Mouse (Mus musculus) adrenal gland, postnatal 36 days (tissue): ENCODE results near the gene Bmp7. TPM values are rescaled to one million over a fixed set of nuclear protein-coding genes. Genes with fewer than 3 reads are reported as not detected.

Source experiments
- DNase-seq, 2 experiments: peaks; one replicate each; pipeline ENCODE4 v3.0.0; 2021; ENCODE audit warnings: mixed read lengths in 1 of 2
- total RNA-seq, 2 experiments: library from RNA; stranded (reverse); gene quantifications; 2 replicates each; pipeline ENCODE4 v1.2.3; 2021

Bmp7 gene
- total RNA-seq, 2 experiments from 2014 or later, result 30.1 to 68.2 TPM

- no peak for DNase-seq
These were observed 30.7 kb downstream of the Bmp7 start for GRCm38 (mm10) chr2:172909463-172909862.

GRCm38 (mm10) chr2:172906146-172906545 lies 34.0 kb downstream of the Bmp7 start:
- DNase-seq, result no peak

GRCm38 (mm10) chr2:172905057-172905456 lies 35.1 kb downstream of the Bmp7 start:
- DNase-seq, result no peak

GRCm38 (mm10) chr2:172904614-172905013 lies 35.5 kb downstream of the Bmp7 start:
- peak; percentile 50 to 55 for DNase-seq

- no peak for DNase-seq
These were observed 36.6 kb downstream of the Bmp7 start for GRCm38 (mm10) chr2:172903523-172903922.

GRCm38 (mm10) chr2:172900954-172901701 lies 39.0 kb downstream of the Bmp7 start:
- no peak for DNase-seq

GRCm38 (mm10) chr2:172889756-172890443 lies 50.2 kb downstream of the Bmp7 start:
- peak; percentile 25 to 36 for DNase-seq

- DNase-seq, result no peak
These were observed 50.9 kb downstream of the Bmp7 start for GRCm38 (mm10) chr2:172889222-172889621.

GRCm38 (mm10) chr2:172888147-172888546 lies 52.0 kb downstream of the Bmp7 start:
- DNase-seq, result no peak

- no peak for DNase-seq
These were observed 54.3 kb downstream of the Bmp7 start for GRCm38 (mm10) chr2:172885861-172886260.

GRCm38 (mm10) chr2:172884584-172884983 lies 55.5 kb downstream of the Bmp7 start:
- DNase-seq, result no peak

GRCm38 (mm10) chr2:172875201-172875600 lies 64.9 kb downstream of the Bmp7 start:
- peak; percentile 55 to 60 for DNase-seq

GRCm38 (mm10) chr2:172866356-172866755 lies 73.8 kb downstream of the Bmp7 start:
- DNase-seq, result no peak

- DNase-seq, result peak; percentile 21 to 25
These were observed 75.0 kb downstream of the Bmp7 start for GRCm38 (mm10) chr2:172865165-172865564.

- DNase-seq, result no peak
These were observed 75.6 kb downstream of the Bmp7 start for GRCm38 (mm10) chr2:172864566-172864965.

GRCm38 (mm10) chr2:172863469-172863856 lies 76.7 kb downstream of the Bmp7 start:
- no peak for DNase-seq

- peak in 1 of 2 experiments; percentile 29 for DNase-seq
These were observed 77.2 kb downstream of the Bmp7 start for GRCm38 (mm10) chr2:172862850-172863468.

- no peak for DNase-seq
These were observed 77.7 kb downstream of the Bmp7 start for GRCm38 (mm10) chr2:172862424-172862823.

- DNase-seq, result no peak
These were observed 78.5 kb downstream of the Bmp7 start for GRCm38 (mm10) chr2:172861590-172861989.

GRCm38 (mm10) chr2:172860593-172860992 lies 79.5 kb downstream of the Bmp7 start:
- no peak for DNase-seq

- DNase-seq, result peak; percentile 82 to 86
These were observed 80.0 kb downstream of the Bmp7 start for GRCm38 (mm10) chr2:172860104-172860503.

GRCm38 (mm10) chr2:172857048-172857447 lies 83.1 kb downstream of the Bmp7 start:
- DNase-seq, result no peak

- DNase-seq, result no peak
These were observed 83.6 kb downstream of the Bmp7 start for GRCm38 (mm10) chr2:172856549-172856948.
